29 mouse cellular contexts compared by ENCODE assay signal in genomic region chr5:88976428-88976827, GRCm38 (mm10).
DNase-seq lines count a peak whose midpoint lies in the region; ATAC-seq lines count a peak whose summit lies in the region.
"Had no signal": no experiment of that assay in that cellular context is flagged by ENCODE, and none has a peak within 500 bp of the region (broad histone marks: within the 10 kb centered on the region; RNA-seq: fewer than 3 reads in every experiment).

No protein-coding gene starts in this region.

- no peak overlapping the region for H3K9ac ChIP-seq in hindbrain, embryonic 15.5 days
- H3K9ac ChIP-seq in hindbrain, embryonic 12.5 days: no peak overlapping the region
- H3K9ac ChIP-seq in neural tube, embryonic 15.5 days (replicated peaks): no peak overlapping the region
- H3K9ac ChIP-seq: embryonic facial prominence, embryonic 12.5 days; heart, embryonic 13.5 days; hindbrain, embryonic 14.5 days; limb, embryonic 12.5 days; liver, postnatal 0 days; neural tube, embryonic 12.5 days; stomach, embryonic 15.5 days had no signal

- no peak overlapping the region for H3K4me2 ChIP-seq in hindbrain, embryonic 15.5 days
- H3K4me2 ChIP-seq in hindbrain, embryonic 12.5 days (replicated peaks): no peak overlapping the region
- H3K4me2 ChIP-seq in neural tube, embryonic 15.5 days: no peak overlapping the region
- H3K4me2 ChIP-seq: embryonic facial prominence, embryonic 12.5 days; heart, embryonic 13.5 days; hindbrain, embryonic 14.5 days; limb, embryonic 12.5 days; liver, embryonic 11.5 days; neural tube, embryonic 12.5 days; stomach, embryonic 15.5 days had no signal

- H3K4me1 ChIP-seq in hindbrain, embryonic 15.5 days (replicated peaks): no peaks in the 10 kb centered on the region
- H3K4me1 ChIP-seq in hindbrain, embryonic 12.5 days: no peaks in the 10 kb centered on the region
- no peaks in the 10 kb centered on the region for H3K4me1 ChIP-seq in neural tube, embryonic 15.5 days
- peaks cover 4% of the 10 kb centered on the region; the same call in 1 of the 2 replicates for H3K4me1 ChIP-seq in embryonic facial prominence, embryonic 10.5 days
- H3K4me1 ChIP-seq: embryonic facial prominence, embryonic 12.5 days; neural tube, embryonic 12.5 days; stomach, embryonic 15.5 days had no signal

- intact Hi-C loops in heart, postnatal 25 days (cut with DNase I): no loop called here

- H3K9me3 ChIP-seq in hindbrain, embryonic 15.5 days: no peaks in the 10 kb centered on the region
- no peaks in the 10 kb centered on the region for H3K9me3 ChIP-seq in hindbrain, embryonic 12.5 days (replicated peaks)
- no peaks in the 10 kb centered on the region for H3K9me3 ChIP-seq in neural tube, embryonic 15.5 days (replicated peaks)
- H3K9me3 ChIP-seq in embryonic facial prominence, embryonic 10.5 days: no peaks in the 10 kb centered on the region
- H3K9me3 ChIP-seq: embryonic facial prominence, embryonic 12.5 days; heart, embryonic 13.5 days; limb, embryonic 12.5 days; neural tube, embryonic 12.5 days; stomach, embryonic 15.5 days had no signal

- no peak overlapping the region for H3K4me3 ChIP-seq in hindbrain, embryonic 15.5 days
- H3K4me3 ChIP-seq in hindbrain, embryonic 12.5 days: no peak overlapping the region
- no peak overlapping the region for H3K4me3 ChIP-seq in neural tube, embryonic 15.5 days (replicated peaks)
- no peak overlapping the region for H3K4me3 ChIP-seq in embryonic facial prominence, embryonic 10.5 days
- H3K4me3 ChIP-seq: embryonic facial prominence, embryonic 12.5 days; erythroblast, embryonic 14.5 days; heart, embryonic 13.5 days; limb, embryonic 12.5 days; neural tube, embryonic 12.5 days; stomach, embryonic 15.5 days had no signal

- no peak for ATAC-seq in hindbrain, embryonic 15.5 days (ENCODE audit: low FRiP score, low read depth)
- no peak for ATAC-seq in hindbrain, embryonic 12.5 days (ENCODE audit: low FRiP score)
- ATAC-seq in neural tube, embryonic 15.5 days (ENCODE audit: low FRiP score): peak; percentile 5; the same call in 1 of the 2 replicates
- ATAC-seq: forebrain, embryonic 14.5 days; liver, postnatal 0 days had no signal

- H3K27me3 ChIP-seq in hindbrain, embryonic 15.5 days: no peaks in the 10 kb centered on the region
- no peaks in the 10 kb centered on the region for H3K27me3 ChIP-seq in hindbrain, embryonic 12.5 days
- H3K27me3 ChIP-seq in neural tube, embryonic 15.5 days (replicated peaks): no peaks in the 10 kb centered on the region
- no peaks in the 10 kb centered on the region for H3K27me3 ChIP-seq in embryonic facial prominence, embryonic 10.5 days (replicated peaks; ENCODE audit: low read depth, poor library complexity, severe bottlenecking)
- H3K27me3 ChIP-seq: embryonic facial prominence, embryonic 12.5 days; heart, embryonic 13.5 days; limb, embryonic 12.5 days; neural tube, embryonic 12.5 days; stomach, embryonic 15.5 days had no signal

- H3K36me3 ChIP-seq in hindbrain, embryonic 15.5 days: no peaks in the 10 kb centered on the region
- no peaks in the 10 kb centered on the region for H3K36me3 ChIP-seq in hindbrain, embryonic 12.5 days
- no peaks in the 10 kb centered on the region for H3K36me3 ChIP-seq in neural tube, embryonic 15.5 days
- no peaks in the 10 kb centered on the region for H3K36me3 ChIP-seq in embryonic facial prominence, embryonic 10.5 days (replicated peaks)
- H3K36me3 ChIP-seq: embryonic facial prominence, embryonic 12.5 days; heart, embryonic 13.5 days; limb, embryonic 12.5 days; neural tube, embryonic 12.5 days; stomach, embryonic 15.5 days had no signal

- no peak for DNase-seq in neural tube, embryonic 10.5 days (ENCODE audit: extremely low spot score, low spot score)
- DNase-seq in embryonic facial prominence, embryonic 10.5 days (ENCODE audit: low spot score): no peak
- no peak for DNase-seq in left cerebral cortex, adult 11 months (ENCODE audit: low spot score)
- DNase-seq in lung, postnatal 25 days (ENCODE audit: low spot score): no peak
- no peak for DNase-seq in heart, postnatal 25 days (ENCODE audit: low spot score)
- DNase-seq: adrenal gland, postnatal 25 days; cerebellum, adult 11 months; cerebellum, postnatal 10 days; gastrocnemius, postnatal 14 days; heart, adult 18-20 months; heart, postnatal 14 days; kidney, adult 2 months; liver, postnatal 0 days; lung, postnatal 10 days; right cerebral cortex, postnatal 4 days; thymus, postnatal 36 days had no signal

- peak overlapping the region; percentile 40; the same call in 1 of the 2 replicates for H3K27ac ChIP-seq in hindbrain, embryonic 15.5 days (replicated peaks)
- no peak overlapping the region for H3K27ac ChIP-seq in hindbrain, embryonic 12.5 days
- H3K27ac ChIP-seq in neural tube, embryonic 15.5 days (replicated peaks): peak overlapping the region; percentile 28; the same call in 1 of the 2 replicates
- H3K27ac ChIP-seq in embryonic facial prominence, embryonic 10.5 days (replicated peaks): 0 out of 2 replicates have a peak overlapping the region, but pooled peaks have one; percentile 1
- H3K27ac ChIP-seq: embryonic facial prominence, embryonic 12.5 days; heart, embryonic 13.5 days; hindbrain, embryonic 14.5 days; kidney, postnatal 0 days; limb, embryonic 12.5 days; neural tube, embryonic 12.5 days; stomach, embryonic 15.5 days had no signal

- 74% methylated on average over 3 of the region's 3 CpGs for WGBS in hindbrain, embryonic 15.5 days
- 68% methylated on average over 3 of the region's 3 CpGs for WGBS in hindbrain, embryonic 12.5 days
- WGBS in neural tube, embryonic 15.5 days: 76% methylated on average over 3 of the region's 3 CpGs
- WGBS in embryonic facial prominence, embryonic 10.5 days: 73% methylated on average over 3 of the region's 3 CpGs
